Mouse (Mus musculus): ENCODE results near the gene Orc6. TPM values are rescaled to one million over a fixed set of nuclear protein-coding genes. Genes with fewer than 3 reads are reported as not detected.

Gene Orc6
- polyA plus RNA-seq, 1 experiment from 2014 or later, result 140 TPM

GRCm38 (mm10) chr8:85318534-85318933 lies 19.1 kb downstream of the Orc6 start:
- no peak for ATAC-seq (ENCODE audit: low FRiP score)
- Histone ChIP-seq H3K4me2 (no peak overlapping the region), H3K27me3 (ENCODE audit: control insufficient read depth, insufficient read depth, low read length) (no peaks in the 10 kb centered on the region), H3K9me3 (ENCODE audit: control insufficient read depth, low read length) (0 out of 2 replicates have a peak, but pooled peaks cover 2% of the 10 kb centered on the region), H3K27ac (ENCODE audit: low read depth, low read length) (no peak overlapping the region), H3K9ac (ENCODE audit: low read length) (no peak overlapping the region), H3K4me3 (ENCODE audit: low read depth, low read length) (no peak overlapping the region), H3K4me1 (ENCODE audit: control insufficient read depth, insufficient read depth, low read length) (no peaks in the 10 kb centered on the region), H3K36me3 (ENCODE audit: control insufficient read depth, insufficient read depth, low read length) (no peaks in the 10 kb centered on the region)
- 93% methylated on average over 4 of the region's 4 CpGs for WGBS
- DNase-seq (ENCODE audit: low spot score, missing footprints), result no peak

- 86% methylated on average over 15 of the region's 15 CpGs for WGBS
- no peaks in the 10 kb centered on the region for H3K4me1 ChIP-seq (ENCODE audit: control insufficient read depth, insufficient read depth, low read length)
- ATAC-seq (ENCODE audit: low FRiP score), result no peak
These were observed 22.5 kb downstream of the Orc6 start for GRCm38 (mm10) chr8:85321981-85322380.

DNA sequence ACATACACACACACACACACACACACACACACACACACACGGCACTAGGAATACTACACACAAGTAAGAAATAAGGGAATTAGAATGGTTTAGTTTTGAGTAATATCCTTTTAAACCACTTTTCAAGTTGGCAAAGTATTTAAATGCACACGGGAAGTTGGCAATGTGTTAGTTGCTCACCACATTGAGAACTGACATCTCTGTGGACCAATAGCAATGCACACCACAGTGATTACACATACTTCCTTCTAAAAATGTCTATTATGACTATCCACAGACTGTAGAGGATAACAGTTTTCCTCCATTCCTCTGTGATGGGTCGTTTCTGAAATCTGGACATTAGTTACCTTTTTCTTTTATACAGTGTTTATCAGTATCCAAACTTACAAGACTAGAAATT lies 23.7 kb downstream of the Orc6 start:
- DNase-seq (ENCODE audit: low spot score, missing footprints), result no peak
- Histone ChIP-seq H3K9me3 (ENCODE audit: control insufficient read depth, low read length) (0 out of 2 replicates have a peak, but pooled peaks cover 2% of the 10 kb centered on the region), H3K4me1 (ENCODE audit: control insufficient read depth, insufficient read depth, low read length) (no peaks in the 10 kb centered on the region), H3K4me2 (no peak overlapping the region), H3K27ac (ENCODE audit: low read depth, low read length) (no peak overlapping the region), H3K27me3 (ENCODE audit: control insufficient read depth, insufficient read depth, low read length) (no peaks in the 10 kb centered on the region), H3K36me3 (ENCODE audit: control insufficient read depth, insufficient read depth, low read length) (no peaks in the 10 kb centered on the region), H3K4me3 (ENCODE audit: low read depth, low read length) (no peak overlapping the region), H3K9ac (ENCODE audit: low read length) (no peak overlapping the region)
- no peak for ATAC-seq (ENCODE audit: low FRiP score)
- WGBS, result 79% methylated on average over 3 of the region's 3 CpGs

More at GRCm38 (mm10) chr8:85321981-85322380, 22.5 kb downstream of the Orc6 start:
- H3K27ac ChIP-seq (ENCODE audit: low read depth, low read length), result no peak overlapping the region
- H3K9ac ChIP-seq (ENCODE audit: low read length), result no peak overlapping the region
- no peak overlapping the region for H3K4me3 ChIP-seq (ENCODE audit: low read depth, low read length)
- 0 out of 2 replicates have a peak, but pooled peaks cover 2% of the 10 kb centered on the region for H3K9me3 ChIP-seq (ENCODE audit: control insufficient read depth, low read length)
- no peaks in the 10 kb centered on the region for H3K27me3 ChIP-seq (ENCODE audit: control insufficient read depth, insufficient read depth, low read length)
- H3K4me2 ChIP-seq, result no peak overlapping the region
- no peaks in the 10 kb centered on the region for H3K36me3 ChIP-seq (ENCODE audit: control insufficient read depth, insufficient read depth, low read length)
- DNase-seq (ENCODE audit: low spot score, missing footprints), result no peak

GRCm38 (mm10) chr8:85327036-85327435 lies 27.6 kb downstream of the Orc6 start:
- ATAC-seq (ENCODE audit: low FRiP score), result no peak
- H3K4me2 ChIP-seq, result no peak overlapping the region
- H3K27me3 ChIP-seq (ENCODE audit: control insufficient read depth, insufficient read depth, low read length), result no peaks in the 10 kb centered on the region
- no peaks in the 10 kb centered on the region for H3K9me3 ChIP-seq (ENCODE audit: control insufficient read depth, low read length)
- H3K27ac ChIP-seq (ENCODE audit: low read depth, low read length), result no peak overlapping the region
- no peak for DNase-seq (ENCODE audit: low spot score, missing footprints)
- H3K4me1 ChIP-seq (ENCODE audit: control insufficient read depth, insufficient read depth, low read length), result no peaks in the 10 kb centered on the region
- no peak overlapping the region for H3K9ac ChIP-seq (ENCODE audit: low read length)
- WGBS, result 80% methylated on average over 9 of the region's 9 CpGs
- H3K36me3 ChIP-seq (ENCODE audit: control insufficient read depth, insufficient read depth, low read length), result no peaks in the 10 kb centered on the region
- H3K4me3 ChIP-seq (ENCODE audit: low read depth, low read length), result no peak overlapping the region

DNA sequence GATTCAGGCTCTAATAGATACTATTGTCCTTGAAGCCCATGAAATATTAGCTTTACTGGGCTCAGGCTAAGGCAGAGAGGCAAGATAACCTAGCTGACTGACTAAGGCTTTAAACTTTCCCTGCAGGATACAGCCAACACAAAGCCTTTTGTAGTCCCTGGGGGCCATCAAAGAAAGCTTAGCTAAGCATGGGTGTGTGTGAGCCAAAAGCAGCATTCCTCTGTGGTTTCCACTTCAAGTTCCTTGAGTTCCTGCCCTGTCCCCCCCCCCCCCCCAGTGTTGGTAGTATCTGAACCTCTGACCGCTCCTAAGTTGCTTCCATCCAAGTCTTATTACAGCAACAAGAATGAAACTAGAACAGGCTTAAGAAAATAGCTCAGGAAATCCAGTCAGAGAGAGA lies 30.1 kb downstream of the Orc6 start:
- Histone ChIP-seq H3K9ac (ENCODE audit: low read length) (no peak overlapping the region), H3K36me3 (ENCODE audit: control insufficient read depth, insufficient read depth, low read length) (no peaks in the 10 kb centered on the region), H3K27me3 (ENCODE audit: control insufficient read depth, insufficient read depth, low read length) (no peaks in the 10 kb centered on the region), H3K4me3 (ENCODE audit: low read depth, low read length) (no peak overlapping the region), H3K9me3 (ENCODE audit: control insufficient read depth, low read length) (no peaks in the 10 kb centered on the region), H3K4me1 (ENCODE audit: control insufficient read depth, insufficient read depth, low read length) (no peaks in the 10 kb centered on the region), H3K4me2 (no peak overlapping the region), H3K27ac (ENCODE audit: low read depth, low read length) (no peak overlapping the region)
- ATAC-seq (ENCODE audit: low FRiP score) (no peak), DNase-seq (ENCODE audit: low spot score, missing footprints) (no peak)
- 50% methylated on average over 1 of the region's 1 CpGs for WGBS

DNA sequence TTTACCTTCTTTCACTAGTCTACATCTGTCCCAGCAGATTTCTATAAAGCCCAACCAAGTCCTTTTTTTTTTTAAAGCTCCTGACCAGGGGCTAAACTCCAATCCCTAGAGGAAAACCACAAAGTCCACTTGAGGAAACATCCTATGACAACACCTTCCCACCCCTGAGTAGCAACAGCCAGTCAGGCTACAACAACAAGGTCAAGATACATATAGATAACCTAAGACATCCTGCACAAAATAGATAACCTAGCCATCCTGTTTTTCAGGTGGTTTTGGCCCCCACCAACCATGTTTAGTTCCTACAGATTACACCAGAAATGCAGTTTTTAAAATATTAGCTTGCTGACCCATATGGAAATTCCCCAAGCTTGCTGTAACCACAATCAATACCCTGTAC lies 35.7 kb downstream of the Orc6 start:
- no peak overlapping the region for H3K9ac ChIP-seq (ENCODE audit: low read length)
- H3K27me3 ChIP-seq (ENCODE audit: control insufficient read depth, insufficient read depth, low read length), result no peaks in the 10 kb centered on the region
- 0 out of 2 replicates have a peak, but pooled peaks cover 2% of the 10 kb centered on the region for H3K4me1 ChIP-seq (ENCODE audit: control insufficient read depth, insufficient read depth, low read length)
- no peak overlapping the region for H3K27ac ChIP-seq (ENCODE audit: low read depth, low read length)
- H3K4me2 ChIP-seq, result no peak overlapping the region
- no peaks in the 10 kb centered on the region for H3K9me3 ChIP-seq (ENCODE audit: control insufficient read depth, low read length)
- DNase-seq (ENCODE audit: low spot score, missing footprints) (no peak), ATAC-seq (ENCODE audit: low FRiP score) (no peak)
- no peaks in the 10 kb centered on the region for H3K36me3 ChIP-seq (ENCODE audit: control insufficient read depth, insufficient read depth, low read length)
- no peak overlapping the region for H3K4me3 ChIP-seq (ENCODE audit: low read depth, low read length)

DNA sequence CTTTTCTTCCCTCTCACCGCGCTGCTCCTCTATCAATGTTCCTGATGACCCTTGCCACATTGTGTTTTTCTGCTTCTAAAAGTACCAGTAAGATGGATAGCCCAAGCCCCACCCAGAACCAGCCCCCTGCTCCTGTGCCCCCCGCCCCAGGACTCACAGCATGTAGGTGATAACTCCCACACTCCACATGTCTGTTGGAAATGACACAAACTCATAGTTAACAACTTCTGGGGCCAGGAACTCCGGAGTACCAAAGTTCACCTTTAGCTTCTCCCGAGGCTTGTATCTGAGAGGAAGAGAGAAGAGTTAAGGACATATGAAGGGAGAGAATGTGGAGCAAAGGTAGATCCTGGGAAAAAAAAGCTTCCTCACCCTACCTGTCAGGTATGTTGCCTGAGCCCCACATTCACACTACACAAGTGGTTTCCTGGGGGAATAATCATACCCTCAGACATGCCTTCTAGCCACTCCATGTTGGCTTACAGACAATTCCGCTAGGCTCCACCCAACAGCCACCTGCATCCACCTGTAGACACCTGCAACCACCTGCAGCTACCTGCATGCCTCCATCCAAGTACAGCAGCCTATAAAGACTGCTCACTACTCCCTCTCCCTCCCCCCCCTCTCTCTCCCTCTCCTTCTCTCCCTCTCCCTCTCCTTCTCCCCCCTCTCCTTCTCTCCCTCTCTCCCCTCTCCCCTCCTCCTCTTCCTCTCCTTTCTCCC lies 36.9 kb downstream of the Orc6 start:
- H3K27me3 ChIP-seq (ENCODE audit: control insufficient read depth, insufficient read depth, low read length), result no peaks in the 10 kb centered on the region
- ATAC-seq (ENCODE audit: low FRiP score) (no peak), DNase-seq (ENCODE audit: low spot score, missing footprints) (no peak)

GRCm38 (mm10) chr8:85337681-85338080 lies 38.2 kb downstream of the Orc6 start:
- no peaks in the 10 kb centered on the region for H3K9me3 ChIP-seq (ENCODE audit: control insufficient read depth, low read length)
- H3K27me3 ChIP-seq (ENCODE audit: control insufficient read depth, insufficient read depth, low read length), result no peaks in the 10 kb centered on the region
- ATAC-seq (ENCODE audit: low FRiP score), result no peak
- no peak overlapping the region for H3K27ac ChIP-seq (ENCODE audit: low read depth, low read length)
- no peak overlapping the region for H3K9ac ChIP-seq (ENCODE audit: low read length)
- H3K36me3 ChIP-seq (ENCODE audit: control insufficient read depth, insufficient read depth, low read length), result no peaks in the 10 kb centered on the region
- DNase-seq (ENCODE audit: low spot score, missing footprints), result no peak
- WGBS, result 80% methylated on average over 4 of the region's 4 CpGs
- 0 out of 2 replicates have a peak, but pooled peaks cover 3% of the 10 kb centered on the region for H3K4me1 ChIP-seq (ENCODE audit: control insufficient read depth, insufficient read depth, low read length)
- H3K4me2 ChIP-seq, result no peak overlapping the region
- H3K4me3 ChIP-seq (ENCODE audit: low read depth, low read length), result no peak overlapping the region

More for the DNA sequence above, 36.9 kb downstream of the Orc6 start:
- H3K4me3 ChIP-seq (ENCODE audit: low read depth, low read length), result no peak overlapping the region
- H3K9ac ChIP-seq (ENCODE audit: low read length), result no peak overlapping the region
- H3K27ac ChIP-seq (ENCODE audit: low read depth, low read length), result no peak overlapping the region
- 0 out of 2 replicates have a peak, but pooled peaks cover 3% of the 10 kb centered on the region for H3K4me1 ChIP-seq (ENCODE audit: control insufficient read depth, insufficient read depth, low read length)
- no peak overlapping the region for H3K4me2 ChIP-seq
- 82% methylated on average over 6 of the region's 6 CpGs for WGBS
- no peaks in the 10 kb centered on the region for H3K36me3 ChIP-seq (ENCODE audit: control insufficient read depth, insufficient read depth, low read length)
- no peaks in the 10 kb centered on the region for H3K9me3 ChIP-seq (ENCODE audit: control insufficient read depth, low read length)

GRCm38 (mm10) chr8:85339871-85340573 lies 40.6 kb downstream of the Orc6 start:
- DNase-seq (ENCODE audit: low spot score, missing footprints) (no peak), ATAC-seq (ENCODE audit: low FRiP score) (peak; percentile 38; the same call in 1 of the 2 replicates)
- WGBS, result 66% methylated on average over 5 of the region's 5 CpGs
- Histone ChIP-seq H3K4me3 (ENCODE audit: low read depth, low read length) (no peak overlapping the region), H3K4me1 (ENCODE audit: control insufficient read depth, insufficient read depth, low read length) (0 out of 2 replicates have a peak, but pooled peaks cover 3% of the 10 kb centered on the region), H3K4me2 (no peak overlapping the region), H3K9me3 (ENCODE audit: control insufficient read depth, low read length) (no peaks in the 10 kb centered on the region), H3K27me3 (ENCODE audit: control insufficient read depth, insufficient read depth, low read length) (no peaks in the 10 kb centered on the region), H3K27ac (ENCODE audit: low read depth, low read length) (no peak overlapping the region), H3K36me3 (ENCODE audit: control insufficient read depth, insufficient read depth, low read length) (no peaks in the 10 kb centered on the region), H3K9ac (ENCODE audit: low read length) (no peak overlapping the region)

Data from midbrain, embryonic 11.5 days (tissue).